Mouse (Mus musculus): ENCODE results near the gene Plk3. TPM values are rescaled to one million over a fixed set of nuclear protein-coding genes. Genes with fewer than 3 reads are reported as not detected.

Plk3 gene
- polyA plus RNA-seq, 1 experiment = 15.2 TPM

DNA sequence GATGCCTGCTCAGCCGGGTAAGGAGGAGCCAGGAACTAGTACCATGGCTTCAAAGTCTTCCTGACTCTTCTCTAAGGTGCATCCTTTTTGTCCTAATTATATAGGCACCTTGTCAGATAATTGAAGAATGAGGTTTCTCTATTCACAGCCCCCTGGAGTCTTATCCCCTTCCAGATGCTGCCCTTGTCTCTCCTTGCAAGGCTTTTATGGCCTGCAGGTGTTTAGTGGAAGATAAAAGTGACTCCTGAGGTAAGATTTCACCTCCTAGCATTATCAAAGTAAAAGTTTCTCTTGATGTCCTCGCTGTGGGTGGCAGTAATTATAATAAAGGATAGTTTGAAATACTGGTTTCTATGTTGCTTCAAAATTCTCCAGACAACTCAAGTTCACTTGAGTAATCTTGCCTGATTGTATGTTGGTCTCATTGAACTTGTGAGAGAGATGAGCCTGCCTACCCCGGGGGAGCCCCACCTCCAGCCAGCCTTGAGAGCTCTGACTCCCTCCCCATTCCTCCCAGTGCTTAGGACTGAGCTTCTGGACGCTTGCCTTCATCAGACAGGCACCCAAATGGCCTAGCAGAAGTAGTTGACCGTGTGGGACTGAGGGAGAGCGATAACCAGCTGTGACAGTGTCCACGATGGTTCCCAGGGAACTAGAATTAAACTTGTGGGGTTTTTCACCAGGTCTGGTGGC is 45.7 kb downstream of the Plk3 start:
- H3K4me3 ChIP-seq (ENCODE audit: insufficient read depth, poor library complexity, severe bottlenecking) = no peak overlapping the region
- H3K36me3 ChIP-seq (ENCODE audit: control insufficient read depth, insufficient read depth) = peaks cover 22% of the 10 kb centered on the region
- H3K79me2 ChIP-seq (ENCODE audit: control insufficient read depth, insufficient read depth) = no peaks in the 10 kb centered on the region
- no peaks in the 10 kb centered on the region for H3K27me3 ChIP-seq (ENCODE audit: control insufficient read depth, insufficient read depth, insufficient read length)
- H3K79me3 ChIP-seq (ENCODE audit: low read depth) = no peaks in the 10 kb centered on the region
- H3ac ChIP-seq (ENCODE audit: control insufficient read depth, insufficient read length, low read depth) = no peak overlapping the region
- TF ChIP-seq CEBPB (IDR thresholded peaks at IDR 0.05; ENCODE audit: low read depth) (no peak), FOSL1 (IDR thresholded peaks at IDR 0.05; ENCODE audit: insufficient read depth, low read length, poor library complexity, severe bottlenecking) (no peak), USF1 (IDR thresholded peaks at IDR 0.05; ENCODE audit: low read depth) (no peak), MAX (IDR thresholded peaks at IDR 0.05) (no peak), MYOG (IDR thresholded peaks at IDR 0.05; ENCODE audit: control insufficient read depth, extremely low read depth, insufficient read length) (no peak), CTCF (IDR thresholded peaks at IDR 0.05; ENCODE audit: control insufficient read depth, insufficient read depth, insufficient read length) (no peak), MYOD1 (IDR thresholded peaks at IDR 0.05; ENCODE audit: control insufficient read depth, insufficient read length, low read depth) (no peak)

Small RNAs within 50 kb of the gene (microRNA-seq; reads per million reads assigned to microRNA genes)
- not detected for gene Gm22398 (ENCODE audit: borderline microRNAs expressed)

Other genes starting within 250 kb of the Plk3 start
- gene Urod, start 139.6 kb downstream of the Plk3 start, polyA plus RNA-seq (2012; fragmentation: generic; extraction: Trizol) = 50.7 TPM
- 13.3 TPM for gene Hectd3, start 138.6 kb downstream of the Plk3 start, polyA plus RNA-seq (2012; fragmentation: generic; extraction: Trizol)
- gene Eif2b3, start 114.6 kb downstream of the Plk3 start, polyA plus RNA-seq (2012; fragmentation: generic; extraction: Trizol) = 41.6 TPM
- 0.20 TPM for gene Ptch2, start 37.9 kb downstream of the Plk3 start, polyA plus RNA-seq (2012; fragmentation: generic; extraction: Trizol)
- gene Btbd19, start 8.2 kb downstream of the Plk3 start, polyA plus RNA-seq (2012; fragmentation: generic; extraction: Trizol) = 23.7 TPM
- gene Tctex1d4, start 7.2 kb downstream of the Plk3 start, polyA plus RNA-seq (2012; fragmentation: generic; extraction: Trizol) = 0.12 TPM
- 3,482 TPM for gene Rps8, start 22.3 kb upstream of the Plk3 start, polyA plus RNA-seq (2012; fragmentation: generic; extraction: Trizol)
- 49.2 TPM for gene Kif2c, start 48.7 kb upstream of the Plk3 start, polyA plus RNA-seq (2012; fragmentation: generic; extraction: Trizol)
- 3.2 TPM for gene Tmem53, start 118.0 kb upstream of the Plk3 start, polyA plus RNA-seq (2012; fragmentation: generic; extraction: Trizol)
- not detected for gene Armh1, start 118.2 kb upstream of the Plk3 start, polyA plus RNA-seq (2012; fragmentation: generic; extraction: Trizol)

Measured in C2C12 (cell line).